Mouse (Mus musculus): ENCODE results near the gene Tro.
A peak's percentile ranks its signal among the peaks of the same experiment; 100 is the strongest.

The Tro gene

GRCm38 (mm10) chrX:150656908-150657796 lies at the start of gene Tro:
TSS of gene Tro (minus strand) at chrX:150657583.
- no peak for DNase-seq (ENCODE audit: low read depth, low spot score)

- DNase-seq (ENCODE audit: low read depth, low spot score) = no peak
Observed at GRCm38 (mm10) chrX:150677505-150677904, 20.1 kb upstream of the Tro start.

DNA sequence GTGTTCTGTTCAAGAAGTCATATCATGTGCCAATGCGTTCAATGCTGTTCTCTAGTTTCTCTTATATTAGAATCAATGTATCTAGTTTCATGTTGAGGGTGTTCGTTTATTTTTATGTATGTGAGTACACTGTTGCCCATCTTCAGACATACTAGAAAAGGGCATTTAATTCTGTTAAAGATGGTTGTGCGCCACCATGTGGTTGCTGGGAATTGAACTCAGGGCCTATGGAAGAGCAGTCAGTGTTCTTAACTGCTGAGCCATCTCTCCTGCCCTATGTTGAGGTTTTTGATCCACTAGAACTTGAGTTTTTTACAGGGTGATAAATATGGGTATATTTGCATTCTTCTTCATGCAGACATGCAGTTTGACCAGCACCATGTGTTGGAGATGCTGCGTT lies 5.4 kb upstream of the Tro start:
- peak; percentile 11 for DNase-seq (ENCODE audit: low read depth, low spot score)

DNA sequence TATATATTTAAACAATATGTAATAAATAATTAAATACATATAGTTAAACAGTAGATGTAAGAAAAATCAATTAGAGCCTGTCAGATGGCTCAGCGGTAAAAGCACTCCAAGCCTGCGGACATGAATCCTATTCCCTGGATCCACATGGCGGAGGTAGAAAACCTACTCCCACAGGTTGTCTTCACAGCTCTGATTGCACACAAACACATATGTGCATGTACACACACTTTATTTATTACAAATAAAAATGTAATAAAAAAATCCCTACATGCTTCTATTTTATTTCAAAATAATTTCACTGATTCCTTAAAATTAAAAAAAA lies 375 bp upstream of the Tro start:
- no peak for DNase-seq (ENCODE audit: low read depth, low spot score)

DNA sequence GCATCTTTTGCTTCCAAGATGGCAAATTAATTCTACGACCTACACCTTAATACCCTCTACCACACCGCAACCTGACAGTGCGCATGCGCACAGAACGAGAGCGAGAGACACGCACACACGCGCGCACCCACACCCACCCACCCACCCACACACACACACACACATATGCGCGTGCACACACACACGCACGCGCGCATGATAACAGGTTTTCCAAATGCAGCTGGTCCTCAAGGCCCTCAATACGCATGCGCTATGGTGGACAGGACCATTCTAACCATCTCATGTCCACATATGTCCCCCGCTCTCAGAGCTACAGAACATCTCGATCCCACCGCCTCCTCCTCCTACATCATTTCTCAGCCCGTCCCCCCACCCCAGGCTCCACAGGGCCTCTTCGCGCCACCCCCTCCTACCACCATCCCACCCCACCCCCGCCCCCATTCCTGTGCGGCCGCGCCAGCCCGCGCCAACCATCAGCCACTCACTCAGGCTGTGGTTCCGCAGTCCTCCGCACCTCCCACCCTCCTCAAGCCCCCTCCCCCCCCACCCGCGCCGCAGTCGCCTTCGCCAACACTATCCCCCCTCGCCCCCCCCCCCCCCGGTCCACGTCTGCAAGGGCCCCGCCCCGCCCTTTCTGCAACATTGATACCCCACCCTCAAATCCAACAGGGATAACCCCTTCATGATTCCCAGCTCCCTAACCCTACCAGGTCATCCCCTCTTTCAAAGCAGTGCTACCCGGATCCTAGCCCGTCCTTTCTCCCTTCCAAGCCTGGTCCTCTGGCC lies 1.1 kb downstream of the Tro start:
- DNase-seq (ENCODE audit: low read depth, low spot score) = no peak

DNA sequence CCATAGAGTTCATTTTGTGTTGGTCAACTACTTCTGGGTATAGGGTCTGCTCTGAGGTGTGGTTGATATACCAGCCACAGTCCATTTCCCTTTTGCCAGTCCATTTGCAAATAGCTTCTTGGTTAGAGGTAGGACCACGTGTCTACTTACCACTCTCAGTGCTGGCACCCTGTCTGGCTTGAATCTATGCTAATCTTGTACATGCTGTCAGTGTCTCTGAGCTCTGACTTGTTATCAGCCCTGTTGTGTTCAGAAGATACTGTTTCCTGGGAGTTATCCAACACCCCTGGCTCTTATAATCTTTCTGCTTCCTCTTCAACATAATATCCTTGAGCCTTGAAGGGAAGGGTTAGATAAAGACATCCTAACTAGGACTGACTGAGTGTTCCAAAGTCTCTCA lies 21.0 kb downstream of the Tro start:
- DNase-seq (ENCODE audit: low read depth, low spot score) = no peak

DNA sequence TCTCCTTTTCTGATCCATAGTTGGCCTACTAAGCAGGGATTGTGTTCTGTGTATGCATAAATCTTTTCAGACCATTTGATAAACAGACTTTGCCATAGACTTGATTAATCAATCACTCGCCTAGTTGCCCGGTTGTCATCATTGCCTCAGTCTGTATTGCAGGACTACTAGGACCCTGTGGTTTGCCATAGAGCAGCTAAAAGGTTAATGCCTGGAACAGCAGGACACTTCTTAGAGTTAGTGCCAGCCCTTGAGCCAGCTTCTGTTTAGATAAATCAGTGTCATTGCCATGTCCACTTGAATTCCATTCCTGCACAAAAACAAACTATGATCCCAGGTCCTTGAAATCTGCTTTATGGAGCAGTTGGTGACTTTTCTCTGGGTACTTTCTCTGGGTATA lies 58.5 kb downstream of the Tro start:
- no peak for DNase-seq (ENCODE audit: low read depth, low spot score)

All from c-Kit-negative CD71-positive TER-119-positive erythroid progenitor cells, embryonic 14.5 days (primary cell).